Mouse (Mus musculus): Measurements from ENCODE around the gene Il1f6. TPM values are rescaled to one million over a fixed set of nuclear protein-coding genes. Genes with fewer than 3 reads are reported as not detected.
"Not testable (repeated sequence)": the region's sequence is repeated elsewhere in the genome, so short reads cannot be mapped to it uniquely, and the experiment has no call there.

Gene Il1f6
- 277 and 287 TPM in 2 replicates for polyA plus RNA-seq (2015; fragmentation: Nextera tagmentation; extraction: Ambion mirVana)

GRCm38 (mm10) chr2:24215118-24215517 is at the start of gene Il1f6:
Gene Il1f6 (plus strand): TSS chr2:24215418.
- DNase-seq (ENCODE audit: low spot score) (no peak), ATAC-seq (ENCODE audit: low FRiP score, low TSS enrichment) (no peak)
- Histone ChIP-seq H3K27ac (replicated peaks) (no peak within 1 kb of the TSS), H3K4me2 (replicated peaks; ENCODE audit: low read depth) (no peak within 1 kb of the TSS), H3K9ac (ENCODE audit: low read length) (no peak within 1 kb of the TSS), H3K36me3 (ENCODE audit: control insufficient read depth, insufficient read depth, low read length) (no peaks in the 10 kb centered on the region), H3K9me3 (ENCODE audit: control insufficient read depth, low read length) (no peaks in the 10 kb centered on the region), H3K27me3 (ENCODE audit: control insufficient read depth, insufficient read depth, low read length) (no peaks in the 10 kb centered on the region), H3K4me1 (replicated peaks; ENCODE audit: control insufficient read depth, insufficient read depth) (no peaks in the 10 kb centered on the region), H3K4me3 (ENCODE audit: low read depth, low read length) (no peak within 1 kb of the TSS)
- WGBS, result 86% methylated on average over 2 of the region's 2 CpGs
- no peak for TF ChIP-seq CTCF (IDR thresholded peaks at IDR 0.05; ENCODE audit: low read depth)
- TF ChIP-seq EP300 (optimal IDR thresholded peaks at IDR 0.05), result no peak

- H3K27ac ChIP-seq (replicated peaks); H3K4me1 ChIP-seq (replicated peaks; ENCODE audit: control insufficient read depth, insufficient read depth); H3K4me2 ChIP-seq (replicated peaks; ENCODE audit: low read depth); H3K4me3 ChIP-seq (ENCODE audit: low read depth, low read length); H3K27me3 ChIP-seq (ENCODE audit: control insufficient read depth, insufficient read depth, low read length); H3K9ac ChIP-seq (ENCODE audit: low read length); ATAC-seq (ENCODE audit: low FRiP score, low TSS enrichment); H3K9me3 ChIP-seq (ENCODE audit: control insufficient read depth, low read length); H3K36me3 ChIP-seq (ENCODE audit: control insufficient read depth, insufficient read depth, low read length): not testable (repeated sequence)
- peak; percentile 73 for TF ChIP-seq CTCF (IDR thresholded peaks at IDR 0.05; ENCODE audit: low read depth)
- WGBS, result 14% methylated on average over 14 of the region's 14 CpGs
- peak; percentile 44 for DNase-seq (ENCODE audit: low spot score)
Observed at GRCm38 (mm10) chr2:24181683-24182331, 33.4 kb upstream of the Il1f6 start.

GRCm38 (mm10) chr2:24182423-24183147 is 32.6 kb upstream of the Il1f6 start:
- H3K9ac ChIP-seq (ENCODE audit: low read length); ATAC-seq (ENCODE audit: low FRiP score, low TSS enrichment); H3K4me1 ChIP-seq (replicated peaks; ENCODE audit: control insufficient read depth, insufficient read depth); H3K27me3 ChIP-seq (ENCODE audit: control insufficient read depth, insufficient read depth, low read length); H3K4me2 ChIP-seq (replicated peaks; ENCODE audit: low read depth); H3K36me3 ChIP-seq (ENCODE audit: control insufficient read depth, insufficient read depth, low read length); H3K4me3 ChIP-seq (ENCODE audit: low read depth, low read length); H3K27ac ChIP-seq (replicated peaks); H3K9me3 ChIP-seq (ENCODE audit: control insufficient read depth, low read length); DNase-seq (ENCODE audit: low spot score): not testable (repeated sequence)
- 49% methylated on average over 13 of the region's 13 CpGs for WGBS

- not testable (repeated sequence) for ATAC-seq (ENCODE audit: low FRiP score, low TSS enrichment); DNase-seq (ENCODE audit: low spot score)
Observed at GRCm38 (mm10) chr2:24184092-24184491, 31.1 kb upstream of the Il1f6 start.

GRCm38 (mm10) chr2:24186176-24186575 is 29.0 kb upstream of the Il1f6 start, which contains the start of gene Il1f9:
Gene Il1f9 (plus strand): TSS chr2:24186476.
- TF ChIP-seq CTCF (IDR thresholded peaks at IDR 0.05; ENCODE audit: low read depth) (no peak), EP300 (optimal IDR thresholded peaks at IDR 0.05) (no peak)
- no peak for ATAC-seq (ENCODE audit: low FRiP score, low TSS enrichment)
- Histone ChIP-seq H3K36me3 (ENCODE audit: control insufficient read depth, insufficient read depth, low read length) (no peaks in the 10 kb centered on the region), H3K9me3 (ENCODE audit: control insufficient read depth, low read length) (no peaks in the 10 kb centered on the region), H3K4me3 (ENCODE audit: low read depth, low read length) (no peak within 1 kb of the TSS), H3K4me2 (replicated peaks; ENCODE audit: low read depth) (no peak within 1 kb of the TSS), H3K4me1 (replicated peaks; ENCODE audit: control insufficient read depth, insufficient read depth) (no peaks in the 10 kb centered on the region), H3K27ac (replicated peaks) (no peak within 1 kb of the TSS), H3K9ac (ENCODE audit: low read length) (no peak within 1 kb of the TSS), H3K27me3 (ENCODE audit: control insufficient read depth, insufficient read depth, low read length) (no peaks in the 10 kb centered on the region)
- DNase-seq (ENCODE audit: low spot score), result no peak
- WGBS, result 65% methylated on average over 1 of the region's 1 CpGs

More at GRCm38 (mm10) chr2:24184092-24184491, 31.1 kb upstream of the Il1f6 start:
- H3K27ac ChIP-seq (replicated peaks); H3K27me3 ChIP-seq (ENCODE audit: control insufficient read depth, insufficient read depth, low read length); H3K9me3 ChIP-seq (ENCODE audit: control insufficient read depth, low read length); H3K4me2 ChIP-seq (replicated peaks; ENCODE audit: low read depth); H3K4me3 ChIP-seq (ENCODE audit: low read depth, low read length); H3K4me1 ChIP-seq (replicated peaks; ENCODE audit: control insufficient read depth, insufficient read depth); H3K9ac ChIP-seq (ENCODE audit: low read length); H3K36me3 ChIP-seq (ENCODE audit: control insufficient read depth, insufficient read depth, low read length): not testable (repeated sequence)

- Histone ChIP-seq H3K9me3 (ENCODE audit: control insufficient read depth, low read length) (no peaks in the 10 kb centered on the region), H3K4me1 (replicated peaks; ENCODE audit: control insufficient read depth, insufficient read depth) (no peaks in the 10 kb centered on the region), H3K27ac (replicated peaks) (no peak overlapping the region), H3K4me2 (replicated peaks; ENCODE audit: low read depth) (no peak overlapping the region), H3K36me3 (ENCODE audit: control insufficient read depth, insufficient read depth, low read length) (no peaks in the 10 kb centered on the region), H3K4me3 (ENCODE audit: low read depth, low read length) (no peak overlapping the region), H3K9ac (ENCODE audit: low read length) (no peak overlapping the region), H3K27me3 (ENCODE audit: control insufficient read depth, insufficient read depth, low read length) (no peaks in the 10 kb centered on the region)
- no peak for ATAC-seq (ENCODE audit: low FRiP score, low TSS enrichment)
- WGBS, result 61% methylated on average over 6 of the region's 6 CpGs
- TF ChIP-seq EP300 (optimal IDR thresholded peaks at IDR 0.05) (no peak), CTCF (IDR thresholded peaks at IDR 0.05; ENCODE audit: low read depth) (no peak)
- no peak for DNase-seq (ENCODE audit: low spot score)
Observed at GRCm38 (mm10) chr2:24187585-24187984, 27.6 kb upstream of the Il1f6 start.
